Mouse (Mus musculus) CH12.LX (cell line): ENCODE results near the gene Iqgap3.

Source experiments
- BHLHE40 ChIP-seq: IDR thresholded peaks from 2 replicates; pipeline ENCODE4 v1.6.1; 2011; ENCODE audit warnings: mild to moderate bottlenecking, low read depth, low read length, improper control_type of control experiment
- CTCF ChIP-seq, 2 experiments: IDR thresholded peaks in 1 of 2; conservative IDR thresholded peaks in 1 of 2; 2 replicates each; pipeline ENCODE4 v1.5.1; 2011 to 2012; ENCODE audit warnings: low read depth in 2 of 2, low read length in 2 of 2, improper control_type of control experiment in 1 of 2, inconsistent platforms in 1 of 2, mild to moderate bottlenecking in 1 of 2, moderate library complexity in 1 of 2
- E2F4 ChIP-seq: IDR thresholded peaks from 2 replicates; pipeline ENCODE4 v1.6.1; 2011; ENCODE audit warnings: low read depth, low read length, improper control_type of control experiment; ENCODE audit not compliant: insufficient replicate concordance
- ELF1 ChIP-seq: IDR thresholded peaks from 2 replicates; pipeline ENCODE4 v1.6.1; 2014; ENCODE audit warnings: low read depth, mild to moderate bottlenecking, inconsistent platforms, low read length, improper control_type of control experiment
- EP300 ChIP-seq: IDR thresholded peaks from 2 replicates; pipeline ENCODE4 v1.6.1; 2011; ENCODE audit warnings: low read length, improper control_type of control experiment
- MAX ChIP-seq: IDR thresholded peaks from 2 replicates; pipeline ENCODE4 v1.6.1; 2011; ENCODE audit warnings: low read length, improper control_type of control experiment
- PAX5 ChIP-seq: IDR thresholded peaks from 2 replicates; pipeline ENCODE4 v1.6.1; 2012; ENCODE audit warnings: low read length, inconsistent platforms, mixed read lengths
- POLR2A ChIP-seq: IDR thresholded peaks from 2 replicates; pipeline ENCODE4 v1.6.1; 2011; ENCODE audit warnings: low read depth, mild to moderate bottlenecking, improper control_type of control experiment, low read length
- SMC3 ChIP-seq: IDR thresholded peaks from 2 replicates; pipeline ENCODE4 v1.6.1; 2011; ENCODE audit warnings: low read depth, low read length, improper control_type of control experiment
- TBP ChIP-seq: conservative IDR thresholded peaks from 2 replicates; pipeline ENCODE4 v1.6.1; 2011; ENCODE audit warnings: low read depth, low read length, improper control_type of control experiment
- UBTF ChIP-seq: IDR thresholded peaks from 2 replicates; pipeline ENCODE4 v1.6.1; 2012; ENCODE audit warnings: low read depth, mild to moderate bottlenecking, inconsistent platforms, low read length, improper control_type of control experiment, moderate library complexity
- USF1 ChIP-seq: IDR thresholded peaks from 2 replicates; pipeline ENCODE4 v1.6.1; 2014; ENCODE audit warnings: low read depth, mild to moderate bottlenecking, inconsistent platforms, low read length, improper control_type of control experiment
- ZKSCAN1 ChIP-seq: IDR thresholded peaks from 2 replicates; pipeline ENCODE4 v1.6.1; 2012; ENCODE audit warnings: low read depth, inconsistent platforms, low read length, improper control_type of control experiment, borderline replicate concordance
- ZNF384 ChIP-seq: IDR thresholded peaks from 2 replicates; pipeline ENCODE4 v1.6.1; 2012; ENCODE audit warnings: low read depth, low read length, improper control_type of control experiment, inconsistent platforms

GRCm38 (mm10) chr3:88078204-88078603, 3.6 kb upstream of the Iqgap3 start, which contains the start of gene Ttc24:
- TF ChIP-seq POLR2A (no peak), E2F4 (no peak), EP300 (no peak), CTCF (conservative IDR thresholded peaks at IDR 0.05 in 1 of 2, IDR thresholded peaks at IDR 0.05 in 1 of 2; ENCODE audit: low read depth in 2 of 2, low read length in 2 of 2) (no peak), SMC3 (no peak), ZNF384 (no peak), ZKSCAN1 (no peak), USF1 (no peak), MAX (no peak), PAX5 (no peak), UBTF (no peak), TBP (no peak), BHLHE40 (no peak), ELF1 (no peak)
